Mouse (Mus musculus) ZHBTc4 (cell line): Measurements from ENCODE around the gene Tjp2.

Source experiments
- DNase-seq: peaks from one replicate; pipeline ENCODE4 v3.0.0-alpha.2; 2011; ENCODE audit warnings: low read depth, low spot score

Gene Tjp2

GRCm38 (mm10) chr19:24123534-24124290, 101.1 kb downstream of the Tjp2 start:
- no peak for DNase-seq

- DNase-seq = no peak
These were observed 101.7 kb downstream of the Tjp2 start for GRCm38 (mm10) chr19:24123087-24123486.

GRCm38 (mm10) chr19:24122647-24123046, 102.2 kb downstream of the Tjp2 start:
- no peak for DNase-seq

- no peak for DNase-seq
These were observed 104.0 kb downstream of the Tjp2 start for GRCm38 (mm10) chr19:24120811-24121210.

- no peak for DNase-seq
These were observed 106.1 kb downstream of the Tjp2 start for GRCm38 (mm10) chr19:24118775-24119174.

DNA sequence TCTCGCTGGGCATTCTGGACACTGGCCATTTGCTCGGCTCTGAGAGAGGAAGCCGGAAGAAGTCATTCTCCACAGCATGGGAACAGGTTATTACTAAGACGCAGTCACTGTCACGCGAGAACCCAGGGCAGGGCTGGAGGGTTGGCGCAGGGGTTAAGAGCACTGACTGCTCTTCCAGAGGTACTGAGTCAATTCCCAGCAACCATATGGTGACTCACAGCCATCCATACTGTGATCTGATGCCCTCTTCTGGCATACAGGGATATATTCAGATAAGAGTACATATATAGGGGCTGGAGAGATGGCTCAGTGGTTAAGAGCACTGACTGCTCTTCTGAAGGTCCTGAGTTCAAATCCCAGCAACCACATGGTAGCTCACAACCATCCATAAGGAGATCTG, 113.2 kb downstream of the Tjp2 start:
- peak; percentile 52 for DNase-seq

GRCm38 (mm10) chr19:24107707-24108106, 117.1 kb downstream of the Tjp2 start:
- no peak for DNase-seq

GRCm38 (mm10) chr19:24103802-24104201, 121.0 kb downstream of the Tjp2 start:
- DNase-seq = no peak

- DNase-seq = no peak
These were observed 122.2 kb downstream of the Tjp2 start for GRCm38 (mm10) chr19:24102562-24103126.

DNA sequence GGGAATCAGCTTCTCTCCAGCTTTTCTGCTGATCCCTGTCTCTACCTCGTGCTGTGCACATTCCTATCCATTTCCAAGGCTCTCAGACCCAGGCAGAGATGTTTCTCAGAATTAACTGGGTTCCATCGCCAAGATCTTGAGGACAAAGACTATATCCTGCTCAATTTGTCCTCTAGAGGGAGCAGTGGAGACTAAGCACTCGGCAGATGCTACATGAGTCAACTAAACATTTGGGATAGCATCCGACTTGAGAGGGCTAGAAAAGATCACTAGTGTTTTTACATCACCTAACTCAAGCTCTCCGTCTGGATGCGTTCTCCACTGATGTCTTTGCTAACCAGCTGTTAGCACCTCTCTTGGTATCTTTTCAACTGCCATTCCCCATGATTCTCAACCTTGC, 123.6 kb downstream of the Tjp2 start:
- peak; percentile 81 for DNase-seq

GRCm38 (mm10) chr19:24098691-24099090, 126.1 kb downstream of the Tjp2 start:
- DNase-seq = no peak

GRCm38 (mm10) chr19:24097666-24098455, 127.0 kb downstream of the Tjp2 start:
- DNase-seq = no peak

DNA sequence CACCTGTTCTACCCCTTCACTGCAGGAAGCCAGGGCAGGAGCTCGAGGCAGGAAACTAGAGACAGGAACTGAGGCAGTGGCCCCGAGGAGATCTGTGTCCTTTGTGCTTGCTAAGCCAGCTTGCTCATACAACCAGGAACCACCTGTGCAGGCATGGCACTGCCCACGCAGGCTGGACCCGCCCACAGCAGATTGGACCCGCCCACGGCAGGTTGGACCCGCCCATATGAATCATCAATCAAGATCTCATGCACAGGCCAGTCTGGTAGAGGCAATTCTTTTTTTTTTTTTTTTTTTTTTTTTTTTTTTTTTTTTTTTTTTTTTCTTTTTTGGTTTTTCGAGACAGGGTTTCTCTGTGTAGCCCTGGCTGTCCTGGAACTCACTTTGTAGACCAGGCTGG, 132.8 kb downstream of the Tjp2 start:
- peak; percentile 63 for DNase-seq

GRCm38 (mm10) chr19:24090366-24090765, 134.5 kb downstream of the Tjp2 start:
- no peak for DNase-seq

- DNase-seq = no peak
These were observed 139.5 kb downstream of the Tjp2 start for GRCm38 (mm10) chr19:24085306-24085705.

GRCm38 (mm10) chr19:24080417-24081080, 144.3 kb downstream of the Tjp2 start:
- DNase-seq = no peak

DNA sequence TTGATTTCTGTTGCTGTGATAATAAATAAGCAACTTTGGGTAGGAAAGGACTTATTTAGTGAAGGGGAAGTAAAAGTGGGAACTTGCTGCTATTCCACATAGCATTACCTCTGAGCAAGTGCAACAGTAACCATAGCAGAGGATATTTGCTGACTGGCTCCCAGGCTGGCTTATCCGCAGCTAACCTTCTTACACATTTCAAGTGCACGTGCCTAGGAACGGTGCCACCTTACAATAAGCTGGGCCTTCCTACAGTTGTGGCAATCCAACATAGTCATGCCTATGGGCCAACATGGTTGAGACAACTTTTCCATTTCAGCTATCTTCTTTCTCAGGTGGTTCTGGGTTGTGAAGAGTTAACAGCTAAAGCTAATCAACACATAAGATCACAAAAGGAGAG, 147.2 kb downstream of the Tjp2 start:
- no peak for DNase-seq

DNA sequence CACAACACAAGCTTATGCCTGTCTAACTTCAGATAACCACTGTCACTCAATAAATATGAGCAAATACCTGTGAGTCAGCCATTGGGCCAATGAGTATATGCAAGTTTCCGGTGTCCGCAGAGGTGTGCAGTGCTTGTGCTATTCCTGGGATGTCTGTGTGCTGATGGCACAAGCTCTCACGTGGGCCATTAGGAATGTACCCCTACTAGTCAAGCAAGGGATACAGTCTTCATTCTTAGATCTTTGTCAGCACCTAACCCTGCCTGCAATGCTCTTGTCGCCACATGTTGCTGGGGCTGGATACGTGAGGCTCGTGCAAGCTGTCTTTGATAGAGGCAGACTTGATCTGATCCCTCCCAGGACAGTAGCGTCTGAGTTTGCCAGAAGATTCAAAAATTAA, 148.3 kb downstream of the Tjp2 start:
- DNase-seq = no peak

- DNase-seq = no peak
These were observed 148.9 kb downstream of the Tjp2 start for GRCm38 (mm10) chr19:24075927-24076326.

- peak; percentile 57 for DNase-seq
These were observed 151.7 kb downstream of the Tjp2 start for GRCm38 (mm10) chr19:24073155-24073554.

GRCm38 (mm10) chr19:24064348-24064895, 160.4 kb downstream of the Tjp2 start:
- peak; percentile 82 for DNase-seq

DNA sequence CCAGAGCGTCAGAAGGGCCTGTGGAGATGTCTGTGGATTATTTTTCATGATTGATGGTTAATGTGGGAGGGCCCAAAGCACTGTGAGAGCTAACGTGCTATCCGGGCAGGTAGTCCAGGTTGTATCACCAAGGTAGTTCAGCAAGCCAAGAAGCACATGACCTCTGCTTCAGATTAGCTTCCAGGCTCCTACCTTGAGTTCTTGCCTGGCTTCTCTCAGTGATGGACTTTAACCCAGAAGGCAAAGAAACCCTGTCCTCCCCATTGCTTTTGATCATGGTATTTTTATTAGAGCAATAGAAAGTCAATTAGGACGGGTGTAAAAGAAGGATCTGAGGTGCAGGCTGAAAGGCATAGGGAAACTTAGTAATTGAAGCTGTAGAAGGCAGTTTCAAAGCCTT, 161.2 kb downstream of the Tjp2 start:
- no peak for DNase-seq
